ENCODE assay signal across 21 mouse cellular contexts in genomic region chr7:30429327-30429726, GRCm38 (mm10). TPM values are rescaled to one million over a fixed set of nuclear protein-coding genes. Genes with fewer than 3 reads are reported as not detected.
A peak's percentile ranks its signal among the peaks of the same experiment; 100 is the strongest.
DNase-seq lines count a peak whose midpoint lies in the region; TF ChIP-seq lines count a peak whose summit lies in the region.
"Had no signal": no experiment of that assay in that cellular context is flagged by ENCODE, and none has a peak within 500 bp of the region (broad histone marks: within the 10 kb centered on the region; RNA-seq: fewer than 3 reads in every experiment).

No protein-coding gene starts in this region.

- H3K4me1 ChIP-seq in CH12.LX (ENCODE audit: control insufficient read depth in 1 of 2, insufficient read depth in 2 of 2): peaks cover 10 to 68% of the 10 kb centered on the region in 2 experiments
- H3K4me1 ChIP-seq: embryonic facial prominence, embryonic 10.5 days; embryonic facial prominence, embryonic 12.5 days; forebrain, embryonic 13.5 days had no signal

- 0 out of 2 replicates have a peak, but pooled peaks cover 4% of the 10 kb centered on the region for H3K79me2 ChIP-seq in CH12.LX (replicated peaks; ENCODE audit: control insufficient read depth, extremely low read depth, insufficient read depth, poor library complexity, severe bottlenecking)

- dilution Hi-C loops in CH12.LX (cut with MboI; ENCODE audit: extremely low pct_ligation_motif_present, extremely low pct_unique_long_range_greater_than_20kb, low sequenced_read_pairs): no loop called here

- no peak overlapping the region for H3K9ac ChIP-seq in CH12.LX (ENCODE audit: insufficient read depth, low read depth)
- H3K9ac ChIP-seq: embryonic facial prominence, embryonic 12.5 days; forebrain, embryonic 13.5 days; forebrain, embryonic 15.5 days; forebrain, postnatal 0 days had no signal

- no peak for TF ChIP-seq POLR2A in CH12.LX (IDR thresholded peaks at IDR 0.05; ENCODE audit: low read depth, low read length)

- no peak for TF ChIP-seq EP300 in CH12.LX (IDR thresholded peaks at IDR 0.05; ENCODE audit: low read length)

- H3K36me3 ChIP-seq in CH12.LX (replicated peaks in 1 of 2; ENCODE audit: control insufficient read depth in 1 of 2, insufficient read depth in 1 of 2, low read length in 1 of 2): peaks cover 40 to 49% of the 10 kb centered on the region in 2 experiments
- H3K36me3 ChIP-seq in splenic B cell, adult 2 months (ENCODE audit: control insufficient read depth, insufficient read depth, low read length, poor library complexity, severe bottlenecking): peaks cover 34% of the 10 kb centered on the region

- DNase-seq in 416B (ENCODE audit: low read depth) (peak; percentile 10), CH12.LX (ENCODE audit: extremely low read depth) (no peak)
- peak; percentile 48 for DNase-seq in splenic B cell, adult 2 months (ENCODE audit: low read depth, low spot score)
- no peak for DNase-seq in adrenal gland, adult (ENCODE audit: inconsistent age in 2 of 2, low spot score in 1 of 2)
- DNase-seq in spleen, postnatal 14 days (ENCODE audit: low spot score in 2 of 2): no peak
- DNase-seq: adrenal gland, adult 8-10 months; adrenal gland, postnatal 14 days; adrenal gland, postnatal 36 days; B cell, adult 2 months; cerebellum, adult 9-10 months; cerebellum, postnatal 10 days; cerebellum, postnatal 25 days; forebrain, postnatal 0 days had no signal

- in situ Hi-C loops in CH12.LX (cut with MboI; ENCODE audit: low pct_ligation_motif_present, low pct_unique_long_range_greater_than_20kb, low sequenced_read_pairs): loop anchor here (5.0 kb wide), 1 partner anchor 37 kb away; no protein-coding TSS in a partner anchor

- TF ChIP-seq CTCF in CH12.LX (conservative IDR thresholded peaks at IDR 0.05 in 1 of 2, IDR thresholded peaks at IDR 0.05 in 1 of 2; ENCODE audit: low read depth in 2 of 2, low read length in 2 of 2): no peak

- H3K27me3 ChIP-seq in CH12.LX (replicated peaks): peaks cover 5% of the 10 kb centered on the region
- H3K27me3 ChIP-seq in splenic B cell, adult 2 months (ENCODE audit: control insufficient read depth, insufficient read depth, low read length, poor library complexity, severe bottlenecking): no peaks in the 10 kb centered on the region
- H3K27me3 ChIP-seq: forebrain, embryonic 13.5 days; forebrain, embryonic 15.5 days had no signal

- H3K4me2 ChIP-seq in CH12.LX (ENCODE audit: insufficient read depth, low read depth, poor library complexity, severe bottlenecking): no peak overlapping the region
- H3K4me2 ChIP-seq: embryonic facial prominence, embryonic 12.5 days; forebrain, embryonic 13.5 days; forebrain, embryonic 15.5 days had no signal

- H3K4me3 ChIP-seq in CH12.LX (replicated peaks in 1 of 3; ENCODE audit: low read depth in 2 of 3, low read length in 2 of 3, poor library complexity in 1 of 3): no peak overlapping the region
- H3K4me3 ChIP-seq: embryonic facial prominence, embryonic 10.5 days; embryonic facial prominence, embryonic 12.5 days; forebrain, embryonic 13.5 days; forebrain, embryonic 15.5 days had no signal

- no peaks in the 10 kb centered on the region for H3K9me3 ChIP-seq in CH12.LX (replicated peaks; ENCODE audit: low read length)
- H3K9me3 ChIP-seq: embryonic facial prominence, embryonic 10.5 days; embryonic facial prominence, embryonic 12.5 days; forebrain, embryonic 13.5 days; forebrain, embryonic 15.5 days had no signal

- no peak overlapping the region for H3K27ac ChIP-seq in CH12.LX (ENCODE audit: insufficient read depth, low read depth)
- H3K27ac ChIP-seq: embryonic facial prominence, embryonic 10.5 days; embryonic facial prominence, embryonic 12.5 days; forebrain, embryonic 13.5 days; forebrain, embryonic 15.5 days had no signal

- no peak for TF ChIP-seq RAD21 in CH12.LX (IDR thresholded peaks at IDR 0.05; ENCODE audit: low read depth, low read length)

TF ChIP-seq in CH12.LX, 34 proteins besides CTCF, POLR2A, EP300 and RAD21:
- TF ChIP-seq ZMIZ1 (IDR thresholded peaks at IDR 0.05; ENCODE audit: low read depth, low read length) (peak; percentile 65; the same call in 1 of the 2 replicates), USF2 (conservative IDR thresholded peaks at IDR 0.05; ENCODE audit: low read depth, low read length) (no peak)

RNA-seq across cellular contexts. Expression of gene Nfkbid, which starts 7.8 kb away (rescaled TPM):
- 133 and 161 TPM in 2 replicates for total RNA-seq in CH12.LX (2012; rRNA removed)
- 131 and 144 TPM in 2 replicates for total RNA-seq in CH12.LX (2014; rRNA removed)
- polyA plus RNA-seq in CH12.LX (2012; ENCODE audit: insufficient read length, low read depth): 175 and 197 TPM in 2 replicates

RNA-seq across cellular contexts. Expression of gene Hcst, which starts 9.7 kb away (rescaled TPM):
- 8.0 and 11.9 TPM in 2 replicates for total RNA-seq in CH12.LX (2012; rRNA removed)
- 6.3 and 11.8 TPM in 2 replicates for total RNA-seq in CH12.LX (2014; rRNA removed)
- polyA plus RNA-seq in CH12.LX (2012; ENCODE audit: insufficient read length, low read depth): 11.8 and 11.9 TPM in 2 replicates
- total RNA-seq: adrenal gland, postnatal 14 days; ES-E14; forebrain, postnatal 0 days had no signal
- polyA plus RNA-seq: embryonic facial prominence, embryonic 10.5 days; forebrain, embryonic 15.5 days had no signal

RNA-seq across cellular contexts. Expression of gene Tyrobp, which starts 15.8 kb away (rescaled TPM):
- 4.2 and 5.0 TPM in 2 replicates for total RNA-seq in CH12.LX (2012; rRNA removed)
- total RNA-seq in CH12.LX (2014; rRNA removed): 9.4 and 13.0 TPM in 2 replicates
- 14.3 and 18.9 TPM in 2 replicates for polyA plus RNA-seq in CH12.LX (2012; ENCODE audit: insufficient read length, low read depth)
- total RNA-seq: ES-E14 had no signal

RNA-seq across cellular contexts. Expression of gene Aplp1, which starts 16.0 kb away (rescaled TPM):
- total RNA-seq in CH12.LX (2012; rRNA removed) (0.34 and 0.93 TPM in 2 replicates), CH12.LX (2014; rRNA removed) (not detected in 2 replicates)
- 0.10 TPM in 1 of 2 replicates, not detected in the other for polyA plus RNA-seq in CH12.LX (2012; ENCODE audit: insufficient read length, low read depth)

RNA-seq across cellular contexts. Expression of gene Kirrel2, which starts 28.2 kb away (rescaled TPM):
- total RNA-seq in CH12.LX (2012; rRNA removed): not detected in 2 replicates
- not detected in 2 replicates for total RNA-seq in CH12.LX (2014; rRNA removed)
- polyA plus RNA-seq in CH12.LX (2012; ENCODE audit: insufficient read length, low read depth): not detected in 2 replicates
- total RNA-seq: adrenal gland, adult 18-20 months; adrenal gland, adult 8-10 months; adrenal gland, postnatal 14 days; adrenal gland, postnatal 36 days; MEL had no signal
- polyA plus RNA-seq: CD4-positive, CD25-positive, alpha-beta regulatory T cell, adult 4 months had no signal

Comparison
In these comparisons a context has a peak if more than half of its experiments do, and no peak if none do; other contexts are left out.
1. DNase-seq: peak in 416B (single experiment) and splenic B cell, adult 2 months (single experiment); none in CH12.LX (single experiment), adrenal gland, adult (0 of 2) and spleen, postnatal 14 days (0 of 2).